In genomic region chr17:64754142-64754863, GRCm38 (mm10) we compare ENCODE assay signal across 10 mouse cellular contexts.
DNase-seq lines count a peak whose midpoint lies in the region; ATAC-seq and TF ChIP-seq lines count a peak whose summit lies in the region.
"Had no signal": no experiment of that assay in that cellular context is flagged by ENCODE, and none has a peak within 500 bp of the region (broad histone marks: within the 10 kb centered on the region; RNA-seq: fewer than 3 reads in every experiment).

No protein-coding gene starts in this region.

- WGBS in cerebellum, adult 2 months: 58% methylated on average over 9 of the region's 9 CpGs
- 77% methylated on average over 9 of the region's 9 CpGs for WGBS in limb, embryonic 11.5 days
- 83% methylated on average over 9 of the region's 9 CpGs for WGBS in limb, embryonic 10.5 days

- no peaks in the 10 kb centered on the region for H3K9me3 ChIP-seq in limb, embryonic 11.5 days (ENCODE audit: control insufficient read depth, low read length)
- H3K9me3 ChIP-seq in limb, embryonic 10.5 days (replicated peaks): no peaks in the 10 kb centered on the region
- H3K9me3 ChIP-seq: limb, embryonic 15.5 days had no signal

- H3K27ac ChIP-seq in cerebellum, adult 2 months (ENCODE audit: insufficient read depth, low read length): no peak overlapping the region
- H3K27ac ChIP-seq in limb, embryonic 11.5 days (replicated peaks; ENCODE audit: low read depth, low read length): no peak overlapping the region
- no peak overlapping the region for H3K27ac ChIP-seq in limb, embryonic 10.5 days
- H3K27ac ChIP-seq: hindbrain, embryonic 14.5 days; limb, embryonic 15.5 days had no signal

- peaks cover 2% of the 10 kb centered on the region; the same call in 1 of the 2 replicates for H3K36me3 ChIP-seq in limb, embryonic 11.5 days (ENCODE audit: control insufficient read depth, insufficient read depth, low read length)
- peaks cover 8% of the 10 kb centered on the region; the same call in 1 of the 2 replicates for H3K36me3 ChIP-seq in limb, embryonic 10.5 days
- H3K36me3 ChIP-seq in splenic B cell, adult 2 months (ENCODE audit: control insufficient read depth, insufficient read depth, low read length, poor library complexity, severe bottlenecking): peaks cover 3% of the 10 kb centered on the region; the same call in 1 of the 2 replicates

- no peak for TF ChIP-seq CTCF in cerebellum, adult 2 months (IDR thresholded peaks at IDR 0.05; ENCODE audit: borderline replicate concordance, insufficient read depth, low read depth, low read length)

- H3K9ac ChIP-seq in limb, embryonic 11.5 days (ENCODE audit: low read length): no peak overlapping the region
- H3K9ac ChIP-seq: hindbrain, embryonic 14.5 days; limb, embryonic 15.5 days had no signal

- H3K4me1 ChIP-seq in cerebellum, adult 2 months (ENCODE audit: control insufficient read depth, insufficient read depth, low read length): no peaks in the 10 kb centered on the region; the same call in 1 of the 2 replicates
- no peaks in the 10 kb centered on the region for H3K4me1 ChIP-seq in limb, embryonic 11.5 days (ENCODE audit: control insufficient read depth, insufficient read depth, low read length)
- no peaks in the 10 kb centered on the region for H3K4me1 ChIP-seq in limb, embryonic 10.5 days
- H3K4me1 ChIP-seq: limb, embryonic 15.5 days had no signal

- ATAC-seq in limb, embryonic 11.5 days (ENCODE audit: insufficient number of reproducible peaks, low FRiP score, low TSS enrichment, low read depth): no peak
- ATAC-seq in inflammation-experienced regulatory T-cells, adult 6 months: peak; percentile 81

- no peak overlapping the region for H3K4me2 ChIP-seq in limb, embryonic 11.5 days (ENCODE audit: low read depth, severe bottlenecking)
- H3K4me2 ChIP-seq: hindbrain, embryonic 14.5 days; limb, embryonic 15.5 days had no signal

- peak; percentile 13 to 38 for DNase-seq in cerebellum, adult 2 months
- no peak for DNase-seq in cerebellum, adult 9-11 months
- peak; percentile 15 for DNase-seq in limb, embryonic 11.5 days (ENCODE audit: low spot score)
- no peak for DNase-seq in limb, embryonic 10.5 days (ENCODE audit: low spot score)
- peak; percentile 81 for DNase-seq in splenic B cell, adult 2 months (ENCODE audit: low read depth, low spot score)
- DNase-seq in testis, postnatal 10 days (ENCODE audit: low spot score): no peak
- no peak for DNase-seq in testis, postnatal 14 days (ENCODE audit: low spot score)

- TF ChIP-seq POLR2A in cerebellum, adult 2 months (IDR thresholded peaks at IDR 0.05; ENCODE audit: borderline replicate concordance, insufficient read depth, low read length): no peak

- H3K27me3 ChIP-seq in cerebellum, adult 2 months (ENCODE audit: control insufficient read depth, insufficient read depth, low read length): no peaks in the 10 kb centered on the region
- H3K27me3 ChIP-seq in limb, embryonic 11.5 days (ENCODE audit: control insufficient read depth, insufficient read depth, low read length): no peaks in the 10 kb centered on the region
- H3K27me3 ChIP-seq in limb, embryonic 10.5 days (ENCODE audit: low read depth, poor library complexity, severe bottlenecking): no peaks in the 10 kb centered on the region
- no peaks in the 10 kb centered on the region for H3K27me3 ChIP-seq in splenic B cell, adult 2 months (ENCODE audit: control insufficient read depth, insufficient read depth, low read length, poor library complexity, severe bottlenecking)
- H3K27me3 ChIP-seq: limb, embryonic 15.5 days had no signal

- no peak overlapping the region for H3K4me3 ChIP-seq in cerebellum, adult 2 months (replicated peaks; ENCODE audit: insufficient read depth, low read depth, low read length)
- no peak overlapping the region for H3K4me3 ChIP-seq in limb, embryonic 11.5 days (ENCODE audit: low read depth, low read length)
- no peak overlapping the region for H3K4me3 ChIP-seq in limb, embryonic 10.5 days
- H3K4me3 ChIP-seq: limb, embryonic 15.5 days had no signal

Comparison
In these comparisons a context has a peak if more than half of its experiments do, and no peak if none do; other contexts are left out.
1. DNase-seq: peak in cerebellum, adult 2 months (2 of 2), limb, embryonic 11.5 days (single experiment) and splenic B cell, adult 2 months (single experiment); none in cerebellum, adult 9-11 months (single experiment), limb, embryonic 10.5 days (single experiment), testis, postnatal 10 days (single experiment) and testis, postnatal 14 days (single experiment).